Mouse (Mus musculus): Measurements from ENCODE around the gene Nop9. TPM values are rescaled to one million over a fixed set of nuclear protein-coding genes. Genes with fewer than 3 reads are reported as not detected.

Nop9 gene
- 1 to 10 TPM; 3.6 to 5.8 TPM for polyA plus RNA-seq (2017; shearing (Covaris generic))

DNA sequence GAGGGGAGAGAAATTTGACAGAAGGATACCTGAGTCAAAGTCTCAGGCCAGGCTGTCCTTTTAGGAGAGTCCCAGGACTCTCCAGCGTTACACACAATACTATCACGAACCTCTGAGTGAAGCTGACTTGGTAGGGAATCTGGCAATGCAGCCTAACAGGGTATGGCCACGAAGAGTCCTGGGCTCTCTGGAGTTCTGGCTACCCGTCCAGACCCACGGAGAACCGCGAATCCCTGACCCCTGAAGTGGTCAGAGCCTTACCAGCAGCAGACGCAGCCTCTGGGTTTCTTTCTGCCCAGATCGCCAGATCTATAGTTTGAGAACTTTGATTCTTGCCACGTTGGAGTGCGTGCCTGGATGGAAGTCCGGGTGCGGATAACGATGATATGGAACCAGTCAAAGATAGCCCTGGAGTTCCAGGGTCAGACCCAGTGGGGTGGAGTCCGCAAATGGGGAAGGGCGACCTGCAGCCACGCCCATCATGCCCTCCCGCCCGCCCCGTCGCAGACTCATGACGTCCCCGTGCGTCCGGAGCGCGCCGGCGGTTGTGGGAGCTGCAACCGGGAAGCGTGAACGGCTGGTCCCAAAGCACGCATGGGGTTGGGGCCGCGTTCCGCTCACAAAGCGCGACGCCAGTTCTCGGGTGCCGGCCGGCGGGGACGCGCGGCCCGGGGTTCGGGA, at the start of gene Nop9, which contains the start of gene Dhrs1:
TSS of gene Nop9 (plus strand) at position 514 of the 681 bp plus-strand sequence.
TSS of gene Dhrs1 (minus strand) at position 511 of the 681 bp plus-strand sequence.
- peak; percentile 74 for ATAC-seq

DNA sequence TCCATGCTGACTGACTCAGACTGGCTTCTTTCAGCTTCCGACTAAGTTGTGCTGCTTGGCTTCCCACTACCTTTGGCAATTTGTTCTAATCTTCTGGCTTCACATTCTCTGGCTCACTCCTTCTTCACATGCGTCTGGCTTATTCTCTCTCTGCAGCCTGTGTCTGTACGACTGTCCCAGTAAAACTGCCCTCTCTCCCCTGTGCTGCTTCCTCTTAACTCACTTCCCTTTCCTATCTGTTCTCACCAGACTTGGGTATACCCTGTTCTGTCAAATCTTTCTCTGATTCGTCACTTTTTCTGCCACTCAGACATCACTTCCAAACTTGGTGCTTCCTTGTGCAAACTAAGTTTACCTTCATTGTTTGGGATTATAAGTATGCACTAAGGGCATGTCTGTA, 48.3 kb upstream of the Nop9 start:
- ATAC-seq, result no peak

DNA sequence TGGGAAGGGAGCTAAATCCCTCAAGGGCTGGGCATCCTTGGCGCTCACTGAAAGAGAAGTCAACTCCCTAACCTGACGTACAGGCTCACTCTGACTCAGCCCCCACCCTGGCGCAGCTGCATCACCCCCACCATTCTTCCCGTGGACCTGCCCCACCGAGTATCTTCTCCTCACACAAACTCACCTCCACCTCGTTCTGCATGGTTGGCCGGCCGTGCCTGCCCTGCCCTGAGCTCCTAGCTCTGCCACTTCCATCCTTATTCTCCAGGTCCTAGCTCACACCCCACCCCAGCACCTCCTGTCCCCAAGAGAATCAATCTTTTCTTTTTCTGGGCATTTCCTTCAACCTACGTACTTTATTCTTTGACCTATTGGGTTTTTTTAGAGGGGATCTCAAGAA, 44.4 kb upstream of the Nop9 start:
- no peak for ATAC-seq

DNA sequence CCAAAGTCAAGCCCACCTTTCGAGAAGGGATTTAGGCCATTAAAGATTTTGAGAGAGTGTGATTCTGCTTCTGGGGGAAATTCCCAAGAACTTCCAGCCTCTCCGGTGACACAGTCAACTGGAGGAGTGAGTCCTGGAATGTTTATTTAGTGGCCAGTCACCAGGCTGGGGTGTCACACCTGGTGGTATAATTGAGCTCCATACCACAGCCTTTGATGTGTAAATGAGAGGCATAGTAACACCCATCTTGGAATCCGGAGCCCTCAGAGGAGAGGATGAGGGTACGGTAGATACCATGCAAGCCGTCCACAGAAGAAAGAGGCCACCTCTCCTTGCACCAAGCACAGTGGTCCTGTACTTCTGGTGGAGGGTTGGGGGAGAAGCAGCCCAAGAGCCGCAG, 42.7 kb upstream of the Nop9 start:
- no peak for ATAC-seq

DNA sequence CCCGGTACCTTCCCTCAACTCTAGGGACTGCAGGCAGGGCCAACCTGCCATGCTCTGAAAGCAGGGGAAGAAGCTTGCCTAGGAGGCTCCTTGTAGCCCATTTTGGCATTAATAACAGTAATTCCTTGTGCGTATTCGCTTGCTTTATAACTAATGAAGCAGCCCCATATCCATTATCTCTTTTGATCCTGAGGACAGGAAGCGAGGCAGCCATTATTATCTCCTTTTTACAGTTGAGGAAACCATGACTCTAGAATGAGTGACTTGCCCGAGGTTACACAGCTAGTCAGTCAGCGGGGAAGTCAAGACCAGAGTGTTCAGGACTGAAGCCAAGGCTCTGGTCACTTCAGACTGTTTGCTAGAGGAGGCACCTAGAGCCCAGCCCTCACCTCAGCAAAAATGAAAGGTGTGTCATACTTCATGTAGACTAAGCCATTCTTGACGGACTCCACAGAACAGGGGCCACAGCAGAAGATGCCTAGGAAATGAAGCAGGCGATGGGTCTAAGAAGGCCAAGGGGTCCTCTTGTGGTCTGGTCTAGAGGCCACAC, 39.4 kb upstream of the Nop9 start:
- ATAC-seq, result no peak

DNA sequence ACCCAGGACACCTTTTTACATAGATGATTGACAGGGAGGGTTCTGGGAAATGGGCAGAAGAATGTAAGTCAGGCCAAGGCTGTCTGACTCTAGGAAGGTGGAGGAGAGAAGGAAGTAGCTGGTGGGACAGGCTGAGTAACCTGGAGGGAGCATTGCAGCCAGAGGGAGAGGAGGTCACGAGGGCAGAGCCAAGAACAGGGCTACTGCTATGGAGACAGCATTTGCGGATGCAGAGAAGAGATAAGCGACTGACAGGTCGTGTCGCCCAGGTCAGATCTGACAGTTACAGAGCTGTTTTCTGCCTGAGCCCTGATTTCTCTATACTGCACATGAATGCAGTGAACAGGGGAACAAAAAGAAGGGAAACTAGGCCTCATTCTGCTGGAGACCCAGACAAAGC, 38.1 kb upstream of the Nop9 start:
- ATAC-seq, result no peak

DNA sequence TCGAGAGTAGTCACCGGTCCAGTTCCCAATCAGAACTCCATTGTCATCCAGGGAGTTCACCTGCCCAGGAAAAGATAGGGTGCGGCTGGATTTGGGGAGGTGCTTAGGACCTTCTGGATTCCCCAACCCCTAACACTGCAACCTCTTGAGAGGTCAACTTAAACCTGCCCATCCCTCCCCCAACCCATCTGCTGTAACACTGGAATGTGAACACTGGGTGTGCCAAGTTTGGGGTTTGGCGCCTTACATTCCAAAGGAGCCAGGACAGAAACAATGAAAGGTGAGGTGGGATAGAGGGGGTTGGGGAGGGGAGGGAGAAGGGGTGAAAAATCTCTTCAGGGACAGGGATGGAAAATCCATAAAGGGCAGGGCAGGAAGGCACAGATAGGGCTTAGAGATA, 36.0 kb upstream of the Nop9 start:
- no peak for ATAC-seq

DNA sequence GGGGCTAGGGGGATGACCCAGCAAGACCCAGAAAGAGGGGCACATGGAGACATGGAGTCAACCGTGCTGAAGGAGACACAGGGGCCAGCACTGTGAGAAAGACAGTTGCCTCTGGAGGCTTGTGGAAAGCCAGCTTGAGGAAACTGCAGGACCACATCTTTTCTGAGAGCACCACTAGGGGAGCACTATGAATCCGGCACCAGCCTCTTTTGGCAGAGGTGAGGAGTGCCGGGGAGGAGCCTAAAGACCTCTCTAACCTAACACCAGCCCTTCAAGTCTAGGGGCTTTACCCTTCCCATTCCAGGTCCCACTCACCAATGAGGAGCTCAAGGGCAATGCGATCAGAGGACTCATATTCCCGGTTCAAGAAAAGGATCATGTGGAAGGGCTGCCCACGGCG, 33.7 kb upstream of the Nop9 start:
- ATAC-seq, result no peak

DNA sequence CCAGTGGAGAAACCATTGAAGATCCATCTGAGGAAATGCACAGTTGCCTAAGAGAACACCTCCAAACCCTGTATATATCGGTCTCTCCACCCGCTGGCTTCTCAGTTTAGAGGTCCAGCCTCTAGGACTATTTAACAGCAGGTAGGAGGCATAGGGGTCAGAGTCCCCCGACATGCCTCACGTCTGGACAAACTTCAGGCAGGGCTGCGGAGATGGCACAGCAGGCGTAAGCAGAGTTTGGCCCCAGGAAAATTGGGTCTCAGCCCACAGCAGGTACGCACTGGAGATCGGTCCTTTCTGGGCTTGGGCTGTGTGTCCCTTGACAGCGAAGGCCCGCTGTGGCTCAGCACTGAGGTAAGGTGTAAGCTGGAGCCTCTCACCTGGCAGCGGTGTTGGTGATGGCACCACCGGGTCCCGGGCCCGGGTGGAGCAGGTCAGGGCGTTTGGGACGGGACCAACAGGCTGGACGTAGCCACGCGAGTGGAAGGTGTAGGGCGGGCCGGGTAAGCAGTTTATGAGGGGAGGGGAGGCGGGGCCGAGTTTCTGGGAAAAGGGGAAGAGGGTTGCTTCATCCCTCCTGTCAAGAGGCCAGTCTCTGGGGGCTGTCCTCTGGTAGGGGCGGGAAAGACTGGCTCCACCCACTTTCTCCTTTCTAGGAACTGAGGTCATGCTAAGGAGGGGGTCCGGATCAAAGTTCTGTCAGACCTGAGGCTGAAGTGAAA, 32.3 kb upstream of the Nop9 start:
- ATAC-seq, result no peak

DNA sequence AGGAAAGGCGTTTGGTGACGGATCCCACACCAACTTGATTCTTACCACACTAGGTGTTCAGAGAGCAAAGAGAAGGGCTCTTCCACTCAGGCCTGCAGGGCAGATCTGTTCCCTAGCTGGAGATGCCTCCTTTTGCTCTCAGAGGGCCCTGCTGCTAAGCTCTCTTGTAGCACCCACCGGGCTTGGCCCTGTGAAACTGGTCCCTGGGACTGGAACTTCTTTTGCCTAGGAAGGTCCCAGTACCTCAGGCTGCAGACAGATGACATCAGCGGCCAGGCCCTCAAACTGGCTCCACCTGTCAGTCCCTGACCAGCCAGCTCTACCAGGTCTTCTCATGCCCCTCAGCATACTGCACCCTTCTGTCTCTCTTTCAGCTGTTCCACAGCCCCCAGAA, 31.8 kb upstream of the Nop9 start, which contains the start of gene Tgm1:
TSS of gene Tgm1 (minus strand) at position 198 of the 394 bp plus-strand sequence.
- no peak for ATAC-seq

DNA sequence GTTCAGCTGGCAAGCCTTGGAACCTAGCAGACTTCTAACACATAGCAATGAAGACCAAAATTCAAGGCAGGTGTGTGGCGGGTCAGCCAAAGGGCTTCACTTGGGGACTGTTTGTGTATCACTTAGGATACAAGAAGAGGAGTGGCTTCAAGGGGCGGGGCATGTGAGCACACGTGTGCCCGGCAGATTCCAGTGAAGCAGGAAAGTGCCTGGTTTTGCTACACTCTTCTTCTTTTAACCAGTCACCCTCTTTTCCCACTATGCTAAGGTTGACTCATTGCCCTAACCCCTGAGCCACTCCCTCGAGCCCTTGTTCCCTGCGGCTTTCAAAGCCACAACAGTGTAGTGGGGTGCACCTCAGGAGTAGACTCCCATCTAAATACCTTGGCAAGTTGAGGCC, 30.6 kb upstream of the Nop9 start:
- ATAC-seq, result no peak

DNA sequence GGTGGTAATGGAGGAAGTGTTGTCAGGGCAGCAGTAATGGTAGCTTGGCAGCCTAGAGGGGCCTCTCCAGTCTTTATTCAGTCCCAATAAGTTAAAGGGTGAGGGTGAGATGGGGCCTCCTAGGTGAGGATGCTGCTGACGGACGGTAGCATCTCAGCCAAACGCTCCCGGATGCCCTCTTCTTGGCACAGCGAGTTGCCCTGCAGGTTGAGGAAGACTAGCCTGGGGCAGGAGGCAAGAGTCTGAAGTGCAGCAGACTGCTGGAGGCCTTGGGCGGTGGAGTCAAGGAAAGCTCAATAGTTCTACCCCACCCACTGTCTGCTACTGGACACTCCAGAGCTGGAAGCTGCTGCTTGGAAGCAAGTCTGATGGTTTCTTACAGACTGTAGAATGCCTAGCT, 29.2 kb upstream of the Nop9 start:
- no peak for ATAC-seq

DNA sequence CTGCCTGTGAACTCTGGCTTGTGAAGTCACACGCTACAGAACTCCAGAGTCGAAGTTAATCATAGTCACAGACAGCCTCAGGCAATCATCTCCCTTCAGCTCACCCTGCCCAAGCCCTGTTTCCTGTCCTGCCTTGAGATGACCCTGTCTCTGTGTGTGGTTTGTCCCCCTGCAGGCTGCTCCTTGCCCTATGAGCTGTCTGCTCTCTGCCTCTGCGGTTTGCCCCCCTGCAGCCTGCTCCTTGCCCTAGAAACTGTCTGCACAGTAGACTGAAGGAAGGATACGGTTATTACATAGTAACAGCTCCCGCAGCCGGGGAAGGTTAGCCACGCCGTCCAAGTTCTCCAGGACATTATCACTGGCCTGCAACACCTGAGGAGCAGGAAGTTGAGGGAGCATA, 28.6 kb upstream of the Nop9 start:
- no peak for ATAC-seq

DNA sequence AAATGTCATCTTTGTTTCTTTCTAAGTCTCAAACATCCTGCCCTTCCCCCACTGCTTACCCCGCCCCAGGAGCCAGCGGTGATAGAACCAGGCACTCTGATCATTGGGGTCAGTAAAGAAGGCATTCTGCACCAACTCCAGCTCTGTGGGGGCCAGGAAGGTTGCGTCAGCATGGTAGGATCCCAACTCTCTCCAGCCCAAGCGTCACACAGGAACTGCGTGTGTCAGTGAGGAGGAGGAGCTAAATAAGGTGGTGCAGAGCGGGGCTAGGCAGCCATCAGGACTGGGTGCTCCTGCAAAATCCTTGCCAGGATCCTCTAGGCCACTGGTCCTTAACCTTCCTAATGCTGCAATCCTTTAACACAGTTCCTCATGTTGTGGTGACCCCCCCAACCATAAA, 25.8 kb upstream of the Nop9 start:
- no peak for ATAC-seq

DNA sequence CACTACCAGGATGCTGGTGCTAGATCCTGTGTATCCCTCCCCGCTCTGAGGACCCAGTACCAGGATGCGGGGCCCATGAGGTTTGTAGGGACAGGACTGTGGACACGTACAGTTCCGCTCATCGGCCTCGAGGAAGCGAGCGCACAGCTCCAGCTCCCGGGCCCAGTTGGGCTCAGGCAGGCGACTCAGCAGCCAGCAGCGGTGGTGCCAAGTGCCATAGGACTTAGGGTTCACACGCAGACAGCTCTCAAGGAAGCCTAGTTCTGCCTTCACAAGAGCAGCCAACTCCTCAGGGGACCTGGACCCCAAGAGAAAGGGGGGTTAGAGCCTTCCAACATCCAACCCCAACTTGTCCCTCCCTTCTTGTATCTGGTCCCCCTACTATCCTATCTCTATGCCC, 24.8 kb upstream of the Nop9 start:
- no peak for ATAC-seq

DNA sequence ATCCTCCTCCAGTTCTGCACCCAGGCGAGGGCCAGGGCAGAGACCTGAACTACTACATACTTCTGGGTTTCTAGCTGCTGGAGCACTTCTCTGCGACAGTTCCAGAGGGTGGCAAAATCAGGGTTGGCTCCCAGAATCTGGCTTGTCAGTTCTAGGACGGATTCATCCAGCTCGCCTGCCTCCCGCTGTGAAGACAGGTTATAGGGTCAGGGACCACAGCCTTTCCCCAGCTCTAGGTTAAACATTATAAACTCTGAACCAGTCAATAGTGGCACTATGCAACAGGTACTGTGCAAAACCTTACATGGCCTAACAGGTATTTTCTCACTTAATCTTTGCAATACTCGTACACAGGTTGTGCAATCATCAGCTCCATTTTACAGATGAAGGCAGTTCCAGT, 24.4 kb upstream of the Nop9 start:
- no peak for ATAC-seq

DNA sequence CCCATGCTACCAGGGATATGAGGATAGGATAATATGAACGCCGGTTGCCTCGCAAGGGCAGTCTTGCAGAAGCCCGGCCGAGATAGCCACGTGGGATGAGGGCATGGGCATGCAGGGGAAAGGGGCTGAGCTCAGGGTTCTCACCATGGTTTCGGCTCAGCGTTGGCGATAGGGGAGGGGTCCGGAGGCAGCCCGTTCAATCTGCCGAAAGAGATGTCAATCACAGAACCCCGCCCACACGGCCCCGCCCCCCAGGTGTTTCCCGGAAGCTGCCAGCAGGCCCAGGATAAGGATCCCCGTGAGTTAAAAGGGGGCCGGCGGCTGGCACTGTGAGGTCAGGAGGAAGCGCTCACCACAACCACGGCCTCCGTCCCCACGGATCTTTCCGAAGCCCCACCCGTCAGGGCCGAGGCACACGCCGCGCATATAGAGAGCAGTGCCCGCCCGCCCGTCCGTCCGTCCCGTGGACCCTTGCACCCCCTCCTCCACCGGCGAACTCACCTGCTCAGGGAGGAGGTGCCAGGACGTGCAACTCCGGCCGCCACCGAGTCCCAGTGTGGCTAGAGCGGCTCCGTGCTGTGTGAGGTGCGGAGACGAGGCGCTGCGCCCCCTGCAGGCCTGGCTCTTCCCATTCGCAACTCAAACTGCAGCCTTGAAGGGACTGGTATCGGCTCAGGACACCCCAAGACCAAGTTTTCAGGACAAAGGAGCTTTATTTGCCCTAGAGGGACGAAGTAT, 23.6 kb upstream of the Nop9 start, which contains the start of gene Rabggta:
TSS of gene Rabggta (minus strand) at position 564 of the 738 bp plus-strand sequence.
- ATAC-seq, result peak; percentile 59

DNA sequence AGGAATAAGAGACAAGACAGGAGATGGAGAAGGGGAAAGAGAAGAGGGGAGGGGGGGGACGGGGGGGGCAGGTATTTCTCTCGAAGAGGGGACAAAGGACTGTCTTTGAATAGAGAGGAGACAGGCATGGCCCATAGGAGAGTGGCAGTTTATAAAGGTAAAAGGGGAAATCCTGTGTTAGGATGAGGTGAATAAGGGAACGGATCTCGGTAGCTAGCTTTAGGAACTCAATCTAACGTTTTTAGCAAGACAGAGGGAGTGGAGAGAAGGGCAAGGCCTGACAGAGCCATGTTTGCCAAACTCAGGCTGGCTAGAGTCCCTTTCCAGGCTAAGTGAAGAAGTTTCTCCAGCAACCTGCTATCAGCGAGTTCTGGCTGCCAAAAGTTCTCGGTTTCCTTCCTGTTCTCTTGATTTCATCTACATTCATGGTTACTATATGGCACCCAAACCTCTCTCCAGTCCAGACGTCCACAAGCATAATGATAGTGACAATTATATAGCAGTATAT, 23.0 kb upstream of the Nop9 start:
- no peak for ATAC-seq

DNA sequence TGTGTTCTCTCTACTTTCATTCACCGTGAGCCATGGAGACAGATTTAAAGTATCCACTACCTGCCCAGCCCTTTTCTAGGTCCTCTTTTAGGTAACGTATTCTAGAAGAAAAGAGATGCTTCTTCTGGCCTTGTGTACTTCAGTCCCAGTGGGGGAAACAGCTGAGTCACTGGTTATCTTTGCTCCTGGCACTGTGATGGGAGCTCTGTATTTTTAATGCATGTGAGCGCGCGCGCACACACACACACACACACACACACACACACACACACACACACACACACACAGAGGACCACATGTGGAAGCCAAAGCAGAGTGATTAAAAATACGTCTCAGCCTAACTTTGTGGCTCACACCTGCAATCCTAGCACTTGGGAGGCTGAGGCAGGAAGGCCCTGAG, 22.1 kb upstream of the Nop9 start:
- no peak for ATAC-seq

DNA sequence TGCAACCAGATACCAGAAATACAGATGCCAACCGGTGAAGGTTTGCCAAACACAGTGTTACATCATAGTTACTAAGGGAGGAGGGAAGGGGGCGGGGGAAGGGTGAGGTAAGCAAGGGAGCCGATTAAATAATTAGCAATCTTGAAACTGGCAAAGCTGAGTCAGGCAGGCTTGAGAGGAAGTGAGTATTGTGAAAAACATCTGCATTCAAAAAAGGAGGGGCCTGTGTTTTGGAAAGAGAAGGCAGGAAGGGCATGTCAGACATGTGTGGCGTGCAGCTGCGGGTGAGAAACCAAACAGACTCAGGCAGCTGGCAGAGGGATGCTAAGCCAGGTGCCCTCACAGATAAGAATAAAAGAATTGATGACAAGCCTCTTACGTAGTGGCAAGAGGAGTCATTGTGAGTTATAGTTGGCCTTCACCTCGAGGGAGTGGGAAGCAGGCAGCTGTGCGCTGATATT, 21.1 kb upstream of the Nop9 start:
- ATAC-seq, result peak; percentile 83

DNA sequence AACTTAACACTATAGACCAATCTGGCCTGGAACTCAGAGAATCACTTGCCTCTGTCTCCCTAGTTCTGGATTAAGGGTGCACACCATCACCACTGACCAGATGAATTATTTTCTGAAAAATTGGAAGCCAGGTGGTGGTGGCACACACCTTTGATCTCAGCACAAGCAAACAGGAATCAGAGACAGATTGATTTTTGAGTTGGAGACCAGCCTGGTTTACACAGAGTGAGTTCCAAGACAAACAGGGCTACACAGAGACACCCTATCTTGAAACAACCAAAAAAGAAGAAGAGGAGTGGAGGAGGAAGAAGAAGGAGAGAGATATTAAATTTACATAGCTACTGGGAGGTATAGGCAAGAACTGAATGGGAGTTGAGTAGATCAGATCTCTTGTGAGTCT, 19.2 kb upstream of the Nop9 start:
- no peak for ATAC-seq

DNA sequence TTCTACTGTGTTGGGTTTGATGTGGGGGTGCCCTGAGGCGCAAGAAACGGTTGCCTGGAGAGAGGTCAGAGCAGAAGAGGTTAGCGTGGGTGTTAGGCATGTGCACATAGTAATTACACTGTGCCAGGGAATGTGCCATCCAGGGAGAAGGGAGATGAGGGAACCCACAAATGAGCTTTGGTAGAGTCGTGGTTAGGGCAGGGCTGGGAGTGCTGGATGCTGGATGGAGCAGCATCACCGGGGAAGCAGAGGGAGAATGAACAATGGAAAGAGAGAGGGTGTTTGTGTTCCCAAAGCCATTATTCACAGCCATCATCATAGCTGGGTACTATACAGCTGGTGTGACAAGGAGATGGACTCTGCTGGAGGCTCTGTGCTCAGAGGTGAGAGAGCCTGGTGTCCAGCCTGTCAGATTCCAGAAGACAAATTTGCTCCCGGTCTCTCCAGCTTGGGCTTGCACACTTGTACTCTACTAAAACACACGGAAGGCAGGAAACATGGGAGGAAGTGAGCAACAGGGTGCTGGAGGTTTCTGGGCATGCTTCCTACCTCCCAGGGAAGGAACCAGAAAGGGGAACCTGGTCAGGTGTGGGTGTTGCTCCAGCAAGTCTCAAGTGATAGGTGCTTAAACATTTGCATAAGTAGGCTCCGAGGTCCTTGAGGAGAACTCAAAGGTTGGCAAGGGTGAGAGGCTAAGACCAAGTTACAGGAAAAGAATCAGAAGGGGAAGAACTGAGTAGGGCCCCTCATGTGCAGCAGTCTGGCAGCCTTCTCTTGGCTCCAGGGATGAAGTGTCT, 17.4 kb upstream of the Nop9 start:
- no peak for ATAC-seq
